ENCODE assay signal across 8 mouse cellular contexts in genomic region chr9:21852128-21853091, GRCm38 (mm10). TPM values are rescaled to one million over a fixed set of nuclear protein-coding genes. Genes with fewer than 3 reads are reported as not detected.
DNase-seq lines count a peak whose midpoint lies in the region; ATAC-seq lines count a peak whose summit lies in the region.

Gene Dock6 (minus strand): TSS chr9:21852635.

- WGBS in embryonic facial prominence, embryonic 14.5 days: under 1% methylated on average over 41 of the region's 68 CpGs
- WGBS in limb, embryonic 13.5 days: under 1% methylated on average over 64 of the region's 68 CpGs
- under 1% methylated on average over 66 of the region's 68 CpGs for WGBS in midbrain, embryonic 15.5 days

- H3K27me3 ChIP-seq in embryonic facial prominence, embryonic 14.5 days (replicated peaks; ENCODE audit: control insufficient read depth, insufficient read depth, low read length): no peaks in the 10 kb centered on the region
- no peaks in the 10 kb centered on the region for H3K27me3 ChIP-seq in limb, embryonic 13.5 days
- no peaks in the 10 kb centered on the region for H3K27me3 ChIP-seq in midbrain, embryonic 15.5 days (replicated peaks)

- peak within 1 kb of the TSS; percentile 77 for H3K27ac ChIP-seq in embryonic facial prominence, embryonic 14.5 days (replicated peaks; ENCODE audit: low read depth, low read length)
- H3K27ac ChIP-seq in limb, embryonic 13.5 days: peak within 1 kb of the TSS; percentile 75
- no peak within 1 kb of the TSS for H3K27ac ChIP-seq in midbrain, embryonic 15.5 days

- peak within 1 kb of the TSS; percentile 77 for H3K4me2 ChIP-seq in embryonic facial prominence, embryonic 14.5 days (ENCODE audit: low read depth, low read length)
- peak within 1 kb of the TSS; percentile 87 for H3K4me2 ChIP-seq in limb, embryonic 13.5 days (replicated peaks)
- peak within 1 kb of the TSS; percentile 60 for H3K4me2 ChIP-seq in midbrain, embryonic 15.5 days

- H3K9ac ChIP-seq in embryonic facial prominence, embryonic 14.5 days (ENCODE audit: low read depth, low read length): peak within 1 kb of the TSS; percentile 90
- H3K9ac ChIP-seq in limb, embryonic 13.5 days: peak within 1 kb of the TSS; percentile 84
- no peak within 1 kb of the TSS; the same call in 1 of the 2 replicates for H3K9ac ChIP-seq in midbrain, embryonic 15.5 days

- peaks cover 12% of the 10 kb centered on the region for H3K4me1 ChIP-seq in embryonic facial prominence, embryonic 14.5 days (ENCODE audit: control insufficient read depth, insufficient read depth, low read length)
- H3K4me1 ChIP-seq in limb, embryonic 13.5 days: peaks cover 35% of the 10 kb centered on the region
- H3K4me1 ChIP-seq in midbrain, embryonic 15.5 days: peaks cover 12% of the 10 kb centered on the region; the same call in 1 of the 2 replicates

- DNase-seq in 3134 (ENCODE audit: extremely low read depth, insufficient read length, low spot score): peak; percentile 83
- DNase-seq in adrenal gland, postnatal 4 days (ENCODE audit: low spot score in 2 of 2): peak; percentile 81 to 84
- DNase-seq in embryonic facial prominence, embryonic 14.5 days (ENCODE audit: low spot score): peak; percentile 92
- peak; percentile 86 for DNase-seq in heart, adult 8-10 months (ENCODE audit: low spot score)
- peak; percentile 91 for DNase-seq in kidney, adult 9 months
- peak; percentile 69 to 81 for DNase-seq in spleen, adult 18-20 months

- no peaks in the 10 kb centered on the region for H3K9me3 ChIP-seq in embryonic facial prominence, embryonic 14.5 days (ENCODE audit: control insufficient read depth, low read length)
- H3K9me3 ChIP-seq in limb, embryonic 13.5 days: no peaks in the 10 kb centered on the region
- H3K9me3 ChIP-seq in midbrain, embryonic 15.5 days: no peaks in the 10 kb centered on the region

- H3K4me3 ChIP-seq in embryonic facial prominence, embryonic 14.5 days (ENCODE audit: low read depth, low read length): peak within 1 kb of the TSS; percentile 78
- H3K4me3 ChIP-seq in limb, embryonic 13.5 days: peak within 1 kb of the TSS; percentile 77
- peak within 1 kb of the TSS; percentile 42 for H3K4me3 ChIP-seq in midbrain, embryonic 15.5 days

- ATAC-seq in embryonic facial prominence, embryonic 14.5 days (ENCODE audit: low read depth): peak; percentile 93
- peak; percentile 90 for ATAC-seq in limb, embryonic 13.5 days (ENCODE audit: low FRiP score, low read depth)
- ATAC-seq in midbrain, embryonic 15.5 days (replicated peaks): peak; percentile 89

- no peaks in the 10 kb centered on the region for H3K36me3 ChIP-seq in embryonic facial prominence, embryonic 14.5 days (ENCODE audit: control insufficient read depth, insufficient read depth, low read length)
- no peaks in the 10 kb centered on the region for H3K36me3 ChIP-seq in limb, embryonic 13.5 days
- no peaks in the 10 kb centered on the region for H3K36me3 ChIP-seq in midbrain, embryonic 15.5 days (replicated peaks)

RNA-seq across cellular contexts. Expression of gene Dock6, which starts in this region (rescaled TPM):
- total RNA-seq in adrenal gland, postnatal 4 days (2021): 10 to 100 TPM; 74.7 to 79.1 TPM
- polyA plus RNA-seq in embryonic facial prominence, embryonic 14.5 days (2014; fragmentation: Nextera tagmentation; extraction: Ambion mirVana): 28.3 and 30.2 TPM in 2 replicates
- 10 to 100 TPM; 27.3 to 35.7 (median 30.7) TPM for total RNA-seq in heart, adult 8-10 months (2022)
- polyA plus RNA-seq in limb, embryonic 13.5 days (2015; fragmentation: Nextera tagmentation; extraction: Ambion mirVana): 37.5 and 39.6 TPM in 2 replicates
- 19.2 and 20.4 TPM in 2 replicates for polyA plus RNA-seq in midbrain, embryonic 15.5 days (2015; fragmentation: Nextera tagmentation; extraction: Ambion mirVana)
